Mouse (Mus musculus) left cerebral cortex, adult 2 months (tissue): ENCODE results near the gene Fut1. TPM values are rescaled to one million over a fixed set of nuclear protein-coding genes. Genes with fewer than 3 reads are reported as not detected.
A peak's percentile ranks its signal among the peaks of the same experiment; 100 is the strongest.

Experiments
- DNase-seq, 2 experiments: peaks; one replicate each; pipeline ENCODE4 v3.0.0; 2021 to 2022; ENCODE audit warnings: low spot score in 2 of 2, mixed read lengths in 1 of 2; ENCODE audit errors: extremely low spot score in 1 of 2
- H3K27ac ChIP-seq: fragments of 200-600 bp; 2 replicates; pipeline ENCODE4 v1.8.1; 2022
- H3K4me3 ChIP-seq: fragments of 200-600 bp; 2 replicates; pipeline ENCODE4 v1.8.1; 2022
- CTCF ChIP-seq: fragments of 200-600 bp; IDR thresholded peaks from 2 replicates; pipeline ENCODE4 v1.8.1; 2022; ENCODE audit warnings: antibody characterized with exemption, mild to moderate bottlenecking, moderate library complexity
- intact Hi-C: fragments of 180-260 bp; cut with DNase I; formaldehyde crosslinking; loops from one replicate; pipeline ENCODE4 v1.15.1; 2025
- long read RNA-seq, 2 experiments: library from polyadenylated mRNA; stranded (forward); transcript quantifications; one replicate each; pipeline ENCODE4 v2.0.0; 2021; ENCODE audit warnings: borderline mapping rate in 2 of 2
- total RNA-seq, 2 experiments: library from RNA; stranded (reverse); gene quantifications; 2 replicates each; pipeline ENCODE4 v1.2.3; 2021

Fut1 gene
- not detected for total RNA-seq
- long read RNA-seq, experiment 1: 0 reads
- long read RNA-seq, experiment 2: 0 reads

GRCm38 (mm10) chr7:45617042-45617695, at the start of gene Fut1:
Gene Fut1, plus strand, starts transcription at chr7:45617289.
- Histone ChIP-seq H3K4me3 (peak within 1 kb of the TSS; percentile 14; the same call in 1 of the 2 replicates), H3K27ac (no peak within 1 kb of the TSS)
- TF ChIP-seq CTCF: no peak
- DNase-seq: peak in 1 of 2 experiments; percentile 25
- intact Hi-C loops: loop anchor here (5.0 kb wide), 1 partner anchor 40 kb away; no protein-coding TSS in a partner anchor

GRCm38 (mm10) chr7:45567780-45568516, 49.1 kb upstream of the Fut1 start:
- intact Hi-C loops: no loop called here
- TF ChIP-seq CTCF: no peak
- DNase-seq: peak; percentile 82 to 89
- Histone ChIP-seq H3K27ac (peak overlapping the region; percentile 86), H3K4me3 (peak overlapping the region; percentile 49)

- Histone ChIP-seq H3K4me3 (no peak overlapping the region), H3K27ac (peak overlapping the region; percentile 86)
- no peak for DNase-seq
- no peak for TF ChIP-seq CTCF
- intact Hi-C loops: no loop called here
These were observed 48.3 kb upstream of the Fut1 start for GRCm38 (mm10) chr7:45568601-45569473.

- intact Hi-C loops: loop anchor here (2.0 kb wide), 1 partner anchor 19 kb away; no protein-coding TSS in a partner anchor
- TF ChIP-seq CTCF: no peak
- Histone ChIP-seq H3K27ac (peak within 1 kb of the TSS; percentile 93), H3K4me3 (peak within 1 kb of the TSS; percentile 57)
- peak; percentile 65 to 71 for DNase-seq
These were observed 46.9 kb upstream of the Fut1 start, which contains the start of gene Bcat2 for GRCm38 (mm10) chr7:45570103-45570741. Gene Bcat2, plus strand, starts transcription at chr7:45570153.

GRCm38 (mm10) chr7:45571966-45572365, 45.1 kb upstream of the Fut1 start:
- intact Hi-C loops: loop anchor here (2.0 kb wide), 1 partner anchor 17 kb away; no protein-coding TSS in a partner anchor
- DNase-seq: no peak
- Histone ChIP-seq H3K27ac (no peak overlapping the region), H3K4me3 (no peak overlapping the region)
- TF ChIP-seq CTCF: no peak

GRCm38 (mm10) chr7:45573954-45574353, 43.1 kb upstream of the Fut1 start:
- H3K27ac ChIP-seq: no peak overlapping the region
- H3K4me3 ChIP-seq: no peak overlapping the region
- intact Hi-C loops: no loop called here
- DNase-seq: no peak
- TF ChIP-seq CTCF: no peak

- DNase-seq: no peak
- no peak for TF ChIP-seq CTCF
- Histone ChIP-seq H3K4me3 (no peak overlapping the region), H3K27ac (no peak overlapping the region)
- intact Hi-C loops: no loop called here
These were observed 42.4 kb upstream of the Fut1 start for GRCm38 (mm10) chr7:45574472-45575379.

GRCm38 (mm10) chr7:45585923-45586322, 31.2 kb upstream of the Fut1 start:
- DNase-seq: no peak
- intact Hi-C loops: no loop called here
- Histone ChIP-seq H3K27ac (no peak overlapping the region), H3K4me3 (no peak overlapping the region)
- no peak for TF ChIP-seq CTCF

- Histone ChIP-seq H3K27ac (no peak overlapping the region), H3K4me3 (no peak overlapping the region)
- TF ChIP-seq CTCF: no peak
- intact Hi-C loops: loop anchor here (2.0 kb wide), 2 partner anchors 17 to 121 kb away; partner anchors contain the start of genes Bax and Bcat2
- no peak for DNase-seq
These were observed 29.2 kb upstream of the Fut1 start for GRCm38 (mm10) chr7:45587631-45588592.
